Mouse (Mus musculus): ENCODE measurements around the gene Kif3c.

- TF ChIP-seq CTCF (IDR thresholded peaks at IDR 0.05; ENCODE audit: extremely low read depth, insufficient read length, insufficient replicate concordance, low read depth, low read length) (no peak), POLR2A (IDR thresholded peaks at IDR 0.05; ENCODE audit: low read depth, low read length) (no peak)
These were observed 66.1 kb downstream of the Kif3c start for GRCm38 (mm10) chr12:3430985-3431384.
